Mouse (Mus musculus) C2C12 (cell line): Measurements from ENCODE around the gene Lin28a. TPM values are rescaled to one million over a fixed set of nuclear protein-coding genes. Genes with fewer than 3 reads are reported as not detected.
A peak's percentile ranks its signal among the peaks of the same experiment; 100 is the strongest.

Source experiments
- H3K27me3 ChIP-seq: one replicate; pipeline ENCODE4 v1.6.1; 2011; ENCODE audit not compliant: control insufficient read depth, insufficient read depth, insufficient read length
- H3K36me3 ChIP-seq: one replicate; pipeline ENCODE4 v1.6.1; 2011; ENCODE audit not compliant: control insufficient read depth, insufficient read depth
- H3K4me3 ChIP-seq: one replicate; pipeline ENCODE4 v1.5.1; 2011; ENCODE audit warnings: mild to moderate bottlenecking, control low read depth; ENCODE audit not compliant: poor library complexity, insufficient read depth, severe bottlenecking
- H3K79me2 ChIP-seq: one replicate; pipeline ENCODE4 v1.6.1; 2011; ENCODE audit not compliant: control insufficient read depth, insufficient read depth
- H3K79me3 ChIP-seq: one replicate; pipeline ENCODE4 v1.6.1; 2011; ENCODE audit warnings: low read depth, control low read depth
- H3ac ChIP-seq: one replicate; pipeline ENCODE3; 2011; ENCODE audit warnings: low read depth; ENCODE audit not compliant: control insufficient read depth, insufficient read length
- CEBPB ChIP-seq: IDR thresholded peaks from one replicate; pipeline ENCODE4 v1.6.1; 2011; ENCODE audit warnings: low read depth, mild to moderate bottlenecking, control low read depth, moderate library complexity
- CTCF ChIP-seq: IDR thresholded peaks from one replicate; pipeline ENCODE4 v1.5.1; 2011; ENCODE audit not compliant: control insufficient read depth, insufficient read depth, insufficient read length
- FOSL1 ChIP-seq: IDR thresholded peaks from one replicate; pipeline ENCODE4 v1.8.0; 2011; ENCODE audit warnings: mild to moderate bottlenecking, low read length; ENCODE audit not compliant: poor library complexity, insufficient read depth, severe bottlenecking
- MAX ChIP-seq: IDR thresholded peaks from one replicate; pipeline ENCODE4 v1.6.1; 2011; ENCODE audit warnings: mild to moderate bottlenecking, control low read depth
- MYOD1 ChIP-seq: IDR thresholded peaks from one replicate; pipeline ENCODE4 v1.6.1; 2011; ENCODE audit warnings: low read depth; ENCODE audit not compliant: control insufficient read depth, insufficient read length
- MYOG ChIP-seq: IDR thresholded peaks from one replicate; pipeline ENCODE4 v1.6.1; 2011; ENCODE audit not compliant: control insufficient read depth, insufficient read length; ENCODE audit errors: extremely low read depth
- USF1 ChIP-seq: IDR thresholded peaks from one replicate; pipeline ENCODE4 v1.6.1; 2011; ENCODE audit warnings: low read depth, mild to moderate bottlenecking, control low read depth, moderate library complexity
- polyA plus RNA-seq: library from polyadenylated mRNA; unstranded; fragments of >200 nt; fragmentation: generic; extraction: Trizol; gene quantifications from one replicate; pipeline ENCODE4 v1.2.1, GENCODE M21; 2012; ENCODE audit warnings: missing spikeins

The Lin28a gene
- polyA plus RNA-seq, 1 experiment: not detected

- TF ChIP-seq MYOD1 (no peak), USF1 (no peak), MAX (no peak), FOSL1 (no peak), CEBPB (no peak), MYOG (no peak), CTCF (no peak)
- H3K27me3 ChIP-seq: peaks cover 5% of the 10 kb centered on the region
- no peaks in the 10 kb centered on the region for H3K36me3 ChIP-seq
- H3K79me2 ChIP-seq: no peaks in the 10 kb centered on the region
- no peak overlapping the region for H3K4me3 ChIP-seq
- no peak overlapping the region for H3ac ChIP-seq
- H3K79me3 ChIP-seq: no peaks in the 10 kb centered on the region
Observed at GRCm38 (mm10) chr4:134025802-134026201, 7.2 kb upstream of the Lin28a start.

- Histone ChIP-seq H3K27me3 (peaks cover 42% of the 10 kb centered on the region), H3K4me3 (no peak overlapping the region), H3ac (no peak overlapping the region), H3K36me3 (no peaks in the 10 kb centered on the region), H3K79me2 (no peaks in the 10 kb centered on the region), H3K79me3 (no peaks in the 10 kb centered on the region)
- TF ChIP-seq FOSL1: no peak
- peak; percentile 78 for TF ChIP-seq MAX
Observed at GRCm38 (mm10) chr4:134020621-134021020, 2.0 kb upstream of the Lin28a start.

- TF ChIP-seq CEBPB (no peak), MAX (no peak)
- no peak overlapping the region for H3K4me3 ChIP-seq
Observed at GRCm38 (mm10) chr4:134019641-134020351, 1.2 kb upstream of the Lin28a start.

GRCm38 (mm10) chr4:134019210-134019609 is 569 bp upstream of the Lin28a start:
- no peak for TF ChIP-seq USF1
- TF ChIP-seq MYOG: no peak
- TF ChIP-seq FOSL1: no peak
- no peak for TF ChIP-seq MAX
- no peak for TF ChIP-seq CEBPB
- no peak for TF ChIP-seq CTCF
- TF ChIP-seq MYOD1: no peak
- Histone ChIP-seq H3K79me3 (no peaks in the 10 kb centered on the region), H3K4me3 (no peak overlapping the region), H3K36me3 (no peaks in the 10 kb centered on the region), H3K79me2 (no peaks in the 10 kb centered on the region), H3K27me3 (peaks cover 45% of the 10 kb centered on the region), H3ac (no peak overlapping the region)

More at GRCm38 (mm10) chr4:134019641-134020351, 1.2 kb upstream of the Lin28a start:
- Histone ChIP-seq H3K36me3 (no peaks in the 10 kb centered on the region), H3K79me3 (no peaks in the 10 kb centered on the region), H3K79me2 (no peaks in the 10 kb centered on the region), H3K27me3 (peaks cover 44% of the 10 kb centered on the region), H3ac (no peak overlapping the region)

- Histone ChIP-seq H3K27me3 (peaks cover 44% of the 10 kb centered on the region), H3K36me3 (no peaks in the 10 kb centered on the region), H3K79me2 (no peaks in the 10 kb centered on the region), H3ac (no peak overlapping the region), H3K79me3 (no peaks in the 10 kb centered on the region), H3K4me3 (no peak overlapping the region)
- TF ChIP-seq MYOG (no peak), MAX (no peak), FOSL1 (no peak), MYOD1 (no peak), CTCF (no peak), USF1 (no peak), CEBPB (no peak)
Observed at GRCm38 (mm10) chr4:134018038-134018778, 433 bp downstream of the Lin28a start.

GRCm38 (mm10) chr4:134017201-134017865 is 1.3 kb downstream of the Lin28a start:
- no peaks in the 10 kb centered on the region for H3K79me2 ChIP-seq
- no peaks in the 10 kb centered on the region for H3K79me3 ChIP-seq
- no peak overlapping the region for H3K4me3 ChIP-seq
- H3ac ChIP-seq: no peak overlapping the region
- peaks cover 52% of the 10 kb centered on the region for H3K27me3 ChIP-seq
- no peaks in the 10 kb centered on the region for H3K36me3 ChIP-seq
- TF ChIP-seq CTCF (no peak), USF1 (no peak), MYOD1 (no peak), FOSL1 (no peak), MYOG (no peak), CEBPB (no peak), MAX (no peak)
